ENCODE assay signal across 19 mouse cellular contexts in genomic region chr9:123806267-123806666, GRCm38 (mm10). TPM values are rescaled to one million over a fixed set of nuclear protein-coding genes. Genes with fewer than 3 reads are reported as not detected.
"Had no signal": no experiment of that assay in that cellular context is flagged by ENCODE, and none has a peak within 500 bp of the region (broad histone marks: within the 10 kb centered on the region; RNA-seq: fewer than 3 reads in every experiment).

TSS of gene Cxcr6 (plus strand) at chr9:123806475.

- H3K4me3 ChIP-seq: limb, embryonic 12.5 days; liver, embryonic 13.5 days; midbrain, embryonic 10.5 days; neural tube, embryonic 15.5 days had no signal

- H3K27ac ChIP-seq: kidney, postnatal 0 days; limb, embryonic 12.5 days; liver, embryonic 13.5 days; midbrain, embryonic 10.5 days; neural tube, embryonic 15.5 days had no signal

- ATAC-seq: liver, postnatal 0 days; midbrain, embryonic 16.5 days had no signal

- DNase-seq: kidney, adult 9 months; kidney, postnatal 36 days; layer of hippocampus, adult 9-11 months; layer of hippocampus, postnatal 36 days; liver; liver, embryonic 13.5 days; liver, postnatal 0 days; lung, postnatal 4 days; right cerebral cortex, adult 18-20 months; right cerebral cortex, postnatal 25 days; thymus, postnatal 4 days had no signal

RNA-seq across cellular contexts. Expression of gene Cxcr6, which starts in this region (rescaled TPM):
- total RNA-seq: layer of hippocampus, adult 18-20 months; layer of hippocampus, postnatal 36 days; left cerebral cortex, adult 8-10 months; left cerebral cortex, postnatal 36 days had no signal
- polyA plus RNA-seq: neural tube, embryonic 15.5 days had no signal
